8 mouse cellular contexts compared by ENCODE assay signal in genomic region chr8:121907587-121908248, GRCm38 (mm10). TPM values are rescaled to one million over a fixed set of nuclear protein-coding genes. Genes with fewer than 3 reads are reported as not detected.
DNase-seq lines count a peak whose midpoint lies in the region; ATAC-seq and TF ChIP-seq lines count a peak whose summit lies in the region.

Gene Slc7a5, minus strand, starts transcription at chr8:121907694.

- peak within 1 kb of the TSS; percentile 73 for H3K4me3 ChIP-seq in heart, embryonic 11.5 days (ENCODE audit: low read depth, low read length)
- peak within 1 kb of the TSS; percentile 79 for H3K4me3 ChIP-seq in kidney, embryonic 16.5 days (ENCODE audit: low read length)
- peak within 1 kb of the TSS; percentile 77 for H3K4me3 ChIP-seq in liver, adult 2 months (ENCODE audit: insufficient read depth, low read depth, low read length)
- peak within 1 kb of the TSS; percentile 100 for H3K4me3 ChIP-seq in myocyte

- peak; percentile 98 for DNase-seq in B cell, adult 2 months
- DNase-seq in brain, adult 2 months (ENCODE audit: low read depth, low spot score): peak; percentile 97
- peak; percentile 67 for DNase-seq in liver, adult 2 months (ENCODE audit: extremely low read depth, low read depth, low spot score)
- DNase-seq in splenic B cell, adult 2 months (ENCODE audit: low read depth, low spot score): peak; percentile 97

- H3ac ChIP-seq in myocyte (ENCODE audit: control insufficient read depth, insufficient read length): peak within 1 kb of the TSS; percentile 55

- TF ChIP-seq CTCF in liver, adult 2 months (IDR thresholded peaks at IDR 0.05; ENCODE audit: low read depth, low read length): no peak

- no peaks in the 10 kb centered on the region; the same call in 1 of the 2 replicates for H3K79me2 ChIP-seq in liver, adult 2 months (ENCODE audit: control insufficient read depth, insufficient read depth, low read length)
- H3K79me2 ChIP-seq in myocyte (ENCODE audit: control insufficient read depth, insufficient read depth): peaks cover 47% of the 10 kb centered on the region

- H3K9ac ChIP-seq in heart, embryonic 11.5 days (ENCODE audit: low read depth, low read length): peak within 1 kb of the TSS; percentile 74
- H3K9ac ChIP-seq in kidney, embryonic 16.5 days (replicated peaks; ENCODE audit: low read length): peak within 1 kb of the TSS; percentile 71
- H3K9ac ChIP-seq in liver, adult 2 months (ENCODE audit: low read depth, low read length): peak within 1 kb of the TSS; percentile 76

- peak; percentile 89 for TF ChIP-seq POLR2A in liver, adult 2 months (IDR thresholded peaks at IDR 0.05; ENCODE audit: extremely low read depth, insufficient read depth, low read length)
- TF ChIP-seq POLR2A in myocyte (IDR thresholded peaks at IDR 0.05; ENCODE audit: insufficient read length, low read depth): peak; percentile 93

- H3K9me3 ChIP-seq in heart, embryonic 11.5 days (replicated peaks; ENCODE audit: control insufficient read depth, low read length): no peaks in the 10 kb centered on the region
- H3K9me3 ChIP-seq in kidney, embryonic 16.5 days (ENCODE audit: low read length): no peaks in the 10 kb centered on the region

- peak; percentile 78 for ATAC-seq in erythroblast, adult 5-6 weeks (replicated peaks; ENCODE audit: low FRiP score, poor library complexity, severe bottlenecking)
- ATAC-seq in heart, embryonic 11.5 days (replicated peaks; ENCODE audit: insufficient number of reproducible peaks, low FRiP score, low TSS enrichment): peak; percentile 88
- peak; percentile 89 for ATAC-seq in kidney, embryonic 16.5 days (ENCODE audit: low FRiP score, low TSS enrichment)

- H3K4me2 ChIP-seq in heart, embryonic 11.5 days: peak within 1 kb of the TSS; percentile 96
- peak within 1 kb of the TSS; percentile 97 for H3K4me2 ChIP-seq in kidney, embryonic 16.5 days (replicated peaks; ENCODE audit: low read depth, low read length)
- H3K4me2 ChIP-seq in myocyte (ENCODE audit: low read depth): peak within 1 kb of the TSS; percentile 94

- H3K4me1 ChIP-seq in heart, embryonic 11.5 days (ENCODE audit: control insufficient read depth, insufficient read depth, low read length): peaks cover 18% of the 10 kb centered on the region
- H3K4me1 ChIP-seq in kidney, embryonic 16.5 days (ENCODE audit: insufficient read depth, low read length): peaks cover 40% of the 10 kb centered on the region
- H3K4me1 ChIP-seq in liver, adult 2 months (ENCODE audit: control insufficient read depth, insufficient read depth, low read length): peaks cover 2% of the 10 kb centered on the region

- H3K36me3 ChIP-seq in heart, embryonic 11.5 days (ENCODE audit: control insufficient read depth, insufficient read depth, low read length): no peaks in the 10 kb centered on the region
- H3K36me3 ChIP-seq in kidney, embryonic 16.5 days (ENCODE audit: insufficient read depth, low read length): no peaks in the 10 kb centered on the region
- H3K36me3 ChIP-seq in liver, adult 2 months (ENCODE audit: control insufficient read depth, insufficient read depth, low read length): no peaks in the 10 kb centered on the region
- H3K36me3 ChIP-seq in myocyte (ENCODE audit: control insufficient read depth, insufficient read depth): peaks cover 18% of the 10 kb centered on the region
- no peaks in the 10 kb centered on the region for H3K36me3 ChIP-seq in splenic B cell, adult 2 months (ENCODE audit: control insufficient read depth, insufficient read depth, low read length, poor library complexity, severe bottlenecking)

- WGBS in heart, embryonic 11.5 days (ENCODE audit: insufficient replicate concordance): under 1% methylated on average over 60 of the region's 61 CpGs
- under 1% methylated on average over 52 of the region's 61 CpGs for WGBS in kidney, embryonic 16.5 days
- WGBS in liver, adult 2 months: 2% methylated on average over 61 of the region's 61 CpGs

- H3K27ac ChIP-seq in heart, embryonic 11.5 days (ENCODE audit: low read depth, low read length): no peak within 1 kb of the TSS
- H3K27ac ChIP-seq in kidney, embryonic 16.5 days (ENCODE audit: low read length): no peak within 1 kb of the TSS
- no peak within 1 kb of the TSS for H3K27ac ChIP-seq in liver, adult 2 months (replicated peaks; ENCODE audit: insufficient read depth, low read depth, low read length)

- H3K27me3 ChIP-seq in heart, embryonic 11.5 days (ENCODE audit: control insufficient read depth, insufficient read depth, low read length): no peaks in the 10 kb centered on the region; the same call in 1 of the 2 replicates
- no peaks in the 10 kb centered on the region for H3K27me3 ChIP-seq in kidney, embryonic 16.5 days (ENCODE audit: insufficient read depth, low read length)
- no peaks in the 10 kb centered on the region for H3K27me3 ChIP-seq in liver, adult 2 months (ENCODE audit: control insufficient read depth, insufficient read depth, low read length)
- H3K27me3 ChIP-seq in myocyte (ENCODE audit: control insufficient read depth, insufficient read depth, insufficient read length): no peaks in the 10 kb centered on the region
- H3K27me3 ChIP-seq in splenic B cell, adult 2 months (ENCODE audit: control insufficient read depth, insufficient read depth, low read length, poor library complexity, severe bottlenecking): no peaks in the 10 kb centered on the region

TF ChIP-seq in myocyte, 11 proteins besides CTCF, POLR2A, EP300 and RAD21:
- peak; percentile 97 for TF ChIP-seq POLR2AphosphoS2 (IDR thresholded peaks at IDR 0.05; ENCODE audit: insufficient read length, low read depth)
- no peak for TF ChIP-seq TCF3 (IDR thresholded peaks at IDR 0.05; ENCODE audit: insufficient read length, low read depth)
- peak; percentile 89 for TF ChIP-seq MAX (IDR thresholded peaks at IDR 0.05; ENCODE audit: low read depth)
- TF ChIP-seq USF1 (IDR thresholded peaks at IDR 0.05; ENCODE audit: low read depth): peak; percentile 55

RNA-seq across cellular contexts. Expression of gene Slc7a5, which starts in this region (rescaled TPM):
- total RNA-seq in erythroblast, adult 5-6 weeks (2015; ENCODE audit: low replicate concordance): 137 and 171 TPM in 2 replicates
- 151 and 182 TPM in 2 replicates for total RNA-seq in erythroblast, adult 5-6 weeks (2017; ENCODE audit: low replicate concordance)
- 17.0 and 18.4 TPM in 2 replicates for polyA plus RNA-seq in heart, embryonic 11.5 days (2014; fragmentation: Nextera tagmentation; extraction: Ambion mirVana)
- polyA plus RNA-seq in kidney, embryonic 16.5 days (2015; fragmentation: Nextera tagmentation; extraction: Ambion mirVana): 15.1 and 17.0 TPM in 2 replicates
- total RNA-seq in liver, adult 2 months (2014; rRNA removed): 1.1 and 1.9 TPM in 2 replicates
- polyA plus RNA-seq in liver, adult 2 months (2012; rRNA removed): 2.3 and 4.5 TPM in 2 replicates
- 612 TPM for polyA plus RNA-seq in myocyte (2012; fragmentation: generic; extraction: Trizol)

Comparison
In these comparisons a context has a peak if more than half of its experiments do, and no peak if none do; other contexts are left out.
1. RNA of gene Slc7a5 (total RNA-seq): 137 to 182 TPM in erythroblast, adult 5-6 weeks; 1.1 to 1.9 TPM in liver, adult 2 months; every median in the first group is over 10 times any median in the second.
2. RNA of gene Slc7a5 (polyA plus RNA-seq): 612 TPM in myocyte (single experiment); 17.0 to 18.4 TPM in heart, embryonic 11.5 days, 15.1 to 17.0 TPM in kidney, embryonic 16.5 days and 2.3 to 4.5 TPM in liver, adult 2 months; every median in the first group is over 10 times any median in the second.
3. Peak in every context shown above with its lines, with median percentiles within 50 percentile points of each other: DNase-seq, ATAC-seq, H3K4me2 ChIP-seq, H3K4me3 ChIP-seq and H3K9ac ChIP-seq.